Mouse (Mus musculus): ENCODE measurements around the gene Ipo13. TPM values are rescaled to one million over a fixed set of nuclear protein-coding genes. Genes with fewer than 3 reads are reported as not detected.

Gene Ipo13
- polyA plus RNA-seq, 2 experiments from 2014 or later, result 13.7 to 15.6 TPM

DNA sequence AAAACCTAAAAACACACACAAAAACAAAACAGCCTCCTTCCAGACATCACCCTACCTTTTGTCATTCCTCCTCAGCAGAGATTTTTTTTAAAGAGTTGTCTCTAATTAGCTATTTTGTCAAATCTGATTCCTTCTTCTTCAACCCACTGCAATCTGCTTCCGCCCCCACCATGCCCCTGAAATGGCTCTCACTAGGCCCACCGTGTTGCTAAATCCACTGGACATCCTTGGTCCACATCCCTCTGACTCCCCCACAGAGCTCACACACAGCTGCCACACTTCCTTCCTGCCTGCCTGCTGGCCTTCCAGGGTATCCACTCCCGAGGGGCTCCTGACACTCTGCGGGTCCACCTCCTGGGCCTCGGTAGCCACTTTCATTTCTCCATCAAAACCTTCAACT lies 36.1 kb downstream of the Ipo13 start:
- no peak for ATAC-seq

DNA sequence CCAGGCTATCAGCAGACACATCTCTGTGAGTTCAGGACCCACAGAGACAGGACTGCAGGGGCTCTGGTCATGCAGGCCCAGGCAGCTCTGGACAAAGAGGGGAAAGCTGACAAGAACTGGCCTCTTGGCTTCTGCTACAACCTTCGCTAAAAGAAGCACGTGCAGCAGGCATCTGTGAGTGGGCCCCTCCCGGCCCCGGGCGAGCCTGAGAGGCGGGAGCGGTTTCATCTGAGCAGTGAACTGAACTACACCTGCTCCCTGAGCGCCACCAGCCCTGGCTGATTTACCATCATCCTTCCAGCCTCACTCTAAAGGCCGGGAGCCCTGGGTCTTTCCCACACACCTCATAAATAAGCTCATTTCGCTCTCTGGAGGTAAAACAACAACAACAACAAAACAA lies 36.5 kb downstream of the Ipo13 start:
- ATAC-seq, result no peak

DNA sequence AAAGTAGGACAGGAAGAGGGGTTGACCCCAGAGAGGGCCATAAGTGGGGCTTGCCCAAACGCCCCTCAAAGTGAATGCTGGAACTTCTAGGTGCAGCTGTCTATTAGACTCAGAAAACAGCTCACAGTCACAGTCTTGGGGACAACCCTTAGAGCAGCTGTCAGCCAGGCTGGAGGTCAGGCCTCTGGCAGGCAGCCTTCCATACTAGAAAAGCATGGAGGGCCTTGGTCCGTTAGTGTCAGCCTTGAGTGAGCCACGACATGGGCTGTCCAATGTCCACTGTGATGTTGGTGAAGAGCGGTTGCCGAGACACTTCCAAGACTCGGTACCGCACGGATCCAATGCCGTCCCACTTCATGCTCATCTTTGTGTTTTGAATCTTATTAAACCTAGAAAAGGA lies 41.2 kb downstream of the Ipo13 start:
- ATAC-seq, result no peak

DNA sequence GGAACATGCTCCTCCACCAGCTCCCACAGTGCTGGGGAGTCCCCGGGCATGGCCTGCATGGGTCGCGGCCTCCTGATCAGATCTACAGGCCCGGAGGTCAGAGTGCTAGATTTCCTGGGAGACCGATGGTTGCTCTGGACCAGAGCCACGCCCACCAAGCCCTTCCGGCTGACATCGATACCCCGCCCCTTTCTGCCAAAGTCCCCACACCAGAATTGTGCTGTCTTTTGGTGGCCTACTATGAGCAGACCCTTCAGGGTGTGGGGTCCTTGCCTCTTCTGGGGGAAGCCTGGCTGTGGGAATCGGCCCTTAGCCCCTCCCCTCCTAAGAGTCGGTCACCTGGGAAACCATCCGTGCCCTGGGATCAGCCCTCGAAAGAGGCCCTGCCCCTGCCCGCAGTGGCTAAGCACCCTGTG lies 42.3 kb downstream of the Ipo13 start, which contains the start of gene Ccdc24:
TSS of gene Ccdc24 (minus strand) at position 87 of the 416 bp plus-strand sequence.
- ATAC-seq, result no peak

DNA sequence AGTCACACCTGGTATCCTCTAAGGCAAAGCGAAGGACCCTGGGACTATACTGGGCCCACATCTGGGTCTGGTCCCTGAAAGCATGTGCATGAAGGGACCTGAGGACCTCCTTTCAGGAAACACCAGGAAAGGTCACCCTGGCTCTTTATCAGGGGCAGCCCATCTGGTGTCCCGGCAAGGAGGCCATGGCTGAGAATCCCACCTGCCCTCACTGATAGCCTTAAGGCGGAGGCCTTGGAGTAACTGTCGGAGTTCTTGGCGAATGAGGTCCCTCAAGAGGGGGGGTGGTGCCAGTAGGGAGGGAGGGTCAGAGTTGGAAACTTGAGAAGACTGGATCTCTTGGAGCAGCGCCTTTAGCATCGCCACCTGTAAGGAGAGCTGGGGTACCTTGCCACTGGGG lies 43.0 kb downstream of the Ipo13 start:
- ATAC-seq, result no peak

DNA sequence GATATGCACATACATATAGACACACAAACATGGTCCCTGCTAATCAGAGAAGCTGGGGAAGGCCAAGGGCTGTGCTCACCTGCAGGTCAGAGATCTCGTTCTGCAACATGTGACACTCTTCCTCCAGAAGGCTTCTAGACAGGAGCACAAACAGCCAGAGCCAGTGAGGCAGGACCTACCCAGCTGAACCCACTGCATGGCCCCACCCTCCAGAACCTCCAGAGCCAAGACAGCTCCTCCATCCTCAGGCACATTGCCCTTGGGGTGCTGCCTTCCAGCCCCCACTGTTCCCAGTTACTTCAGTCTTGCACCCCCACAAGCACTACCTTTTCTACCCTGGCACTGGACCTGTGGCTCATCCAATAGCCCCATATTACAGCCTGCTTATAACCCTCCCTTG lies 44.4 kb downstream of the Ipo13 start:
- ATAC-seq, result no peak

DNA sequence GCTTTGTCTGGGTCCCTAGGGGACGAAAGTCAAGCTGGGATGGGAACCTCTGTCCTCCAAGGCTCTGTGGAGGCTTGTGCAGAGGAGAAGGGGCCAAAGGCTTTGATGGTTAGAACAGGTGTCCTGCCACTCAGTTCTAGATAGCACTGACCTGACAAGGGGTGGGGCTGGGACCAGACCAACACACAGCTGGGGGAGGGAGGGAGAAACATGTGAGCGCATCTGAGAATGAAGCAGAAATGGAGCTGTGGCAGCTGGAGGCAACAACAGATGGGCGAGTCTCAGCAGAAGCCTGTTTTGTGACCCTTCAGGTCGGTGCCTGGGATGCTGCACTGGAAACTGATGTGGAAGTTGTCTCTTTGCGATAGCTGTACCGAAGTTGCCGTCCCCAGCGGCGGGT lies 45.5 kb downstream of the Ipo13 start:
- ATAC-seq, result no peak

DNA sequence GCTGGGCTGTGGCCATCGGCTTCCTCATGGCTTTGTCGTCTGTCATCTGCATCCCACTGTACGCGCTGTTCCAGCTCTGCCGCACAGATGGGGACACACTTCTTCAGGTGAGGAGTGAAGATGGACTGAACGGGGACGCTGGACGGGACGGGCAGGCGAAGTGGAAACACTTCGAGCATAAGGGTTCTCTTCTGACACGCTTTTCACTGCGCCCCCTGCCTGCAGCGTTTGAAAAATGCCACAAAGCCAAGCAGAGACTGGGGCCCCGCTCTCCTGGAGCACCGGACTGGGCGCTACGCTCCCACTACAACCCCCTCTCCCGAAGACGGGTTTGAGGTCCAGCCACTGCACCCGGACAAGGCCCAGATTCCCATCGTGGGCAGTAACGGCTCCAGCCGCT lies 47.0 kb downstream of the Ipo13 start:
- no peak for ATAC-seq

DNA sequence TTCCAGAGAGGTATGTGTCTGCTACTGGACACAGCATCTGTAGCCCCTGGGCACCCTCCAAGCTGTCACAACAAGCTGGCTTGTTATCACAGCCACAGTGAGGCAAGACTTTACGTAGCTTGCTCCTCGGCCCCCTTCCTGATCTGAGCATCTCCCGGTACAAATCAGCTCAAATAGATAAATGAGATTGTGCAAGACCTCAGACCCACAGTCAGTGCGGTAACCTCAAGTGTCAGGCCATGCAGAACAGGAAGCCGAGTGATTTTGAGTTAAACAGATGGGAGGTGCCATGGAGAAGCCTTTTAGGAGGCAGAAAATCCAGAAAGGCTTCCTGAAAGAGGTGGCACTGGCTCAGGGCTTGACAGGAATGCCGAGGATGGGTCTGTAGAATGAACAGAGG lies 47.8 kb downstream of the Ipo13 start:
- no peak for ATAC-seq

DNA sequence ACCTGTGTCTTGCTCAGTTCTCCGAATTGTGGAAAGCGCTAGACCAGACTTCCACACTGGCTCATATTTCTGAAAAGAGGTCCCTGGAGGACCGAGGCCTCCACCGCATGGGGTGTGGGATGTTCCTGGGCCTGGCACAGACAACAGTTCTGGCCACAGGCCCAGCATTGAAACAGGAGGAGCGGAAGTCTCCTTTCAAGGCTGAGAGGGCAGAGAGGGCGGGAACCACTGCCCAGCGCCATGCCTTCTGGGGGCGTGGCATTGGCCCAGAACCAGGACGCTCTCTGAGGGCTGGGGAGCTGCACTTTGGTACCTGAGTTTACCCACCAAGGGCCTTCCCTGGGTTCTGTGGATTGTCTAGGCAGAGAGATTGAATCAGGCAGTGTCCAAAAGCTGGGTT lies 48.7 kb downstream of the Ipo13 start:
- no peak for ATAC-seq

DNA sequence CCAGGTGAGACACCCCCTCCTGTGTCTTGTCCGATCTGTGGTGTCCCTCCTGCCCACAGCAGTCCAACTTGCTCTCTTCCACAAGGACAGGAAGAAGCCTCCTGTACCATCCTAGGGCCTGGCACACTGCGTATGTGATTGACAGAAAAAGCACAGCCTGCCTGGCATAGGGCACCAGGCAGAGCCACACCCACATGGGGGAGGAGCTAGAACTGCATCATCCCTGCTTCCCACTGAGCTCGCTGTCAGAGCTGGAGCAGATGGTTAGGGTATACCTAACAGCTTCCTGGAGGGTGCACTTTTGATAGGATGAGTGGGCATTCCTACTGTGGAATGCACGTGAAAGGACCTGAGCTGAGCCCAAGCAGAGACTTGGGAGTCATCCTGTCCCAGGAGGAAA lies 52.0 kb downstream of the Ipo13 start:
- ATAC-seq, result no peak

DNA sequence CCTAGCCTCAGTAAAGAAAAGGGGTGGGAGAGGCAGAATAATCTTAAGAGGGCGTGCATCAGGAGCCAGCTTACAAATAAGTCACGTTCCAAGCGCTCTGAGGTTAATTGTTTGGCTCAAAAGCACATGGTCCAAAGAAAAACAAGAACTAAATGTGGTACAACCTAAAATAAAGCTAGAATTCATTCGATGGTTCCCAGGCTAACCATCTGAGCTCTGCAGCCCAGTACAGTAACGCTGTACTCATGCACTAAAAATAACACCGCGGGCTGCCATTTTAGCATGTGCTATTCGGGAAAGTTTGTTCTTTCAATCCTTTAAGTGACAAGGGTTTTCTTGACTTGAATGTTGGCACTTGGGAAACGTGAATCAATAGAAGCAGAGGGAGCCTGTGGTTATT lies 54.2 kb downstream of the Ipo13 start:
- ATAC-seq, result no peak

DNA sequence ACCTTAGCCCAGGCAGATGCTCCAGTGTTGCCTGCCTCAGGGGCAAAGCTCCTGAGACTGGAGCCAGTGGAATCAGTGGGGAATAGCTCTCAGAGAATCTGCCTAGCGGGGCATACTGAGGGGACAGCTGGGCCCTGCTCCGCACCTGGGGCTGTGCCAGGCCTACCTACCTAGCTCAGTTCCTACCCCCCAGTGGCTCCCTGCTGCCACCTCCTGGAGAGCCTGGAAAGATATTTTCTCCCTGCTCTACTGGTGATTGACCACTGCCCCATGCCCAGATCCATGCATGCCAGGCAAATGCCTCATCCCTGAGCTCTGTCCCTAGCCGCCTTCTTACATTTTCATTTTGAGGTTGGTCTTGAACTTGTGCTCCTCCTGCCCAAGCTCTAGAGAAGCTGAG lies 56.0 kb downstream of the Ipo13 start:
- no peak for ATAC-seq

DNA sequence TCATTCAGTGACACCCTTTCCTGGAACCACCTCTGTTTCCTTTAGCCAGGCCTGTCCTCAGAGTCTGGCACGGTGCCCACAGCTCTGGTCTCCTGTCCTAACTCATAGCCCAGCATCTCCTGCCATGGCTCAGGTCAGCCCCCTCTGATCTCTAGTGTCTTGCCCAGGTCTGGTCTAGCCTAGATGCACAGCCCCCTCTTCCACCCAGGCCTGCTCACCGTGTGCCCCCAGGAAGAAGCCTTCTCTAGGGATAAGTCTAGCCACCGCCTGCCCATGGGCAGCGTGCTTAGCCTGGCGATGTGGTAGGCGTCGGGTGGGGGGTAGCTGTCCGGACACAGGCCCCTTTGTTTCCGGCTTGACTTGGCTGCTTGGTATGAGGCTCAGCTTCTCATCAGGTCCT lies 59.7 kb downstream of the Ipo13 start:
- no peak for ATAC-seq

DNA sequence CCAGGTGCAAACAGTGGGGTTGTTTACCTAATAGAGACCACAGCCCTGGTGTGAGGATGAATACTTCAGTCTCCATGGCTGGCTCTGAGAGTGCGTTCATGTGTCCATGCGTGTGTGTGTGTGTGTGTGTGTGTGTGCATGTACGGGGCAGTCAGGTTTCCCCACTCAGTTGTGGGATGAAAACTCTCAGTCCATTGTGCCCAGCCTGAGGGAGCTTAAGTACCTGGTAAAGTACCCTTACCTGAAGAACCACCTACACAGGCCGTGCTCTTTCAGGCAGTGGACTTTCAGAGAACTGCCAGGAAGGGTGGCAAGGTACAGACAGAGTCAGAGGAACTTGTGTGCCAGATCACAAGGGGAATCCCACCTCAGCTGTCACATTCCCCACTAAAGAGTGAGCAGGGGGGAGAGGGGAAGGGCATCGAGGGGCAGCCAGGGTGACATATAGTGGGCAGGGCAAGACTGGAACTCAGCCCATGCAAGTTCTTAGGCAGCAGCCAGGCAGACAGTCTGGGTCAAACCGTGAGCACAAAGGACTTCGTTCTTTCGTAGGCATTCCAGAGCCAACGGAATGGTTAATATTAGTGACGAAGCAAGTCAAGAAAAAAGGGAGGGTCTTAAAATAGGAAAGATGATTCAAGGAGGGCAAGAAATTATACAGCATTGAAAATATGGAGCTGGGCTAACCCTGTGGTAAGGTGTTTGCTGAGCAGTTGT lies 62.5 kb downstream of the Ipo13 start:
- ATAC-seq, result no peak

DNA sequence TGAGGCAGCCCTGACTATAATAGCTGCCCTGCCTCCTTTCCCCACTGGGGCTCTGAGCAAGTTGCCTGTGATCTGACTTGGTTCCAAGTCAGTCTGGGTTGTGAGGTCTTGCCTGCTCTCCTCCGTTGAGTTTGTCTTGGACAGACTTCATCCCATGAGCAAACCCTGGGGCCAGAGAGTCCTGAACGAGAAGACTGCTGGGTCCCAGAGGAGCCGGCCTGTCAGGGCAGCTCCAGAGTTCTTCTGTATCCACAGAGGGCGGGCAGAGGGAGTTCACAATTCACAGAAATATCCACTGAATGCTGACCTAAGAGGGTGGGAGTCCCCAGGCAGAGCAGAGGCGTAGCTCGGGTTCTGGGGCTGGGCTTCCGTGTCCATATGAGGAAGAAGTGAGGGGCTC lies 63.9 kb downstream of the Ipo13 start:
- ATAC-seq, result no peak

DNA sequence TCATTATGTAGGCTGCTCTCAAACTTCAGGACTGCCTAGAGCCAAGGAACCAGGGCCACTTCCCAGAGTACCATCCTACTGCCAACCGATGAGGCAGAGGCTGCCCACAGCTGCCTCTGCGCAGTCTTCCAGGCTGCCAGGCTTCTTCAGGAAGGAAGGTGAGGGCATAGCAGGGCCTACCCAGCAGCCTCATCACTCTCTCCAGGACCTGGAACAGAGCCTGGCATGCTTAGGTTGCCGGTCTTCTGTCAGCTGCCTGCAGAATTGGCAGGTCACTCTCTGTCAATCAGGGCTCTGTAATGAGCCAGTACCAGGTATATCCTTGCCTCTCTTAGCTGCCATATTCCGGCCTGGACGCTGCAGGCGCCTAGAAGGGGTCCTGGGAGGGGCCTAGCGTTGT lies 64.6 kb downstream of the Ipo13 start:
- ATAC-seq, result no peak

DNA sequence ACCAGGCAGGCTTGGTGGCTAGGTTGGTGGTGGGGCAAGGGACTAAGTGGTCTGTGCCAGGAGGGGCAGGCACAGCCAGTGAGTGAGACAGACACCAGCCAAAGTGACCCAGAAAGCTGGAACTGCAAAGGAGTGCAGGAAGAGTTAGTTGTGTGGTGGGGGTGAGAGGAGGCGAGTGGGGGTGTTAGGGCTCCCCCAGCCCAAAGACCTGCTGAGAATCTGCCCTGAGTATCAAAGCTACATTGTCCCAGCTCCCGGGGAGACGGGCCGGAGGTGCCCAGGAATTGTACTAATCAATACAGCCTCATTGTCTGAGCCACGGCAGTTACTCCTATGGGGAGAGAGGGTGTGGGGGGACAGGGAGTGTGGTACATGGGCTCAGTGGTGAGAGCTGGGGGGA lies 65.3 kb downstream of the Ipo13 start:
- ATAC-seq, result no peak

DNA sequence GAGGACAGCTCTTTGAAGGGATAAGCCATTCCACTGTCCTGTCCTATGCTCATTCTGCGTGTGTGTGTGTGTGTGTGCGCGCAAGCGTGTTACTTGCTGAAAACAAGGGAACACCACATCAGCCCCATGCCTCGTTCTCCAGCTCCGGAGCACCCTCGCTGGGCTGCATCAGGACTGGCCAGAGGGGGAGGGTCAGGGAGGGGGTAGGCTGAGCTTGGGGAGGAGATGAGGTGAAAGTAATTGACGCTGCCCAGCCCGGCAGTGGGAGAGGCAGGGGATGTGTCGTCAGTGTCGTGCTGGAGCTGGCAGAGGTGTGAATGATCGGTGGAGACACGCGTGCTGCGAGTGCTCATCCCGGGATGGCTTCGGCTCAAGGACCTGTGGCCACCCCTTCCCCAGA lies 65.7 kb downstream of the Ipo13 start:
- ATAC-seq, result no peak

DNA sequence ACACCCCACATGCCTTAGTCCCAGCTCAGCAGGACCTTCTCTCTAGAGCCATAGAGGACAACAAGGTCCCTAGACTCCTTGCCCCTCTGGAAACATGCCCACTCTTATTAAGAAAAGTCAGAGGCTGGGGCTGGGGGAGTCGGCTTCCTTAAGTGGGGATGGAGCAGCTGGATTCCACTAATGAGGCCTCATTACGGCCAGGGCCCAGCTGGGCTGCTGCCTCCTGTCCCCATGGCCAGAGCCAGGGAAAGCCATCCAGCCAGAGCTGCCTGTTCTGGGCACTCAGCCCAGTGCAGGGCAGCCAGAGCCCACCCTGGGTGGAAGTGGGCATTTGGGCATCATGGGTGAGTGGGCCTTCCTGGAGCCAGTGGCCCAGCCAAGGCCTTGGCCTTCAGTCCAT lies 67.8 kb downstream of the Ipo13 start:
- no peak for ATAC-seq

DNA sequence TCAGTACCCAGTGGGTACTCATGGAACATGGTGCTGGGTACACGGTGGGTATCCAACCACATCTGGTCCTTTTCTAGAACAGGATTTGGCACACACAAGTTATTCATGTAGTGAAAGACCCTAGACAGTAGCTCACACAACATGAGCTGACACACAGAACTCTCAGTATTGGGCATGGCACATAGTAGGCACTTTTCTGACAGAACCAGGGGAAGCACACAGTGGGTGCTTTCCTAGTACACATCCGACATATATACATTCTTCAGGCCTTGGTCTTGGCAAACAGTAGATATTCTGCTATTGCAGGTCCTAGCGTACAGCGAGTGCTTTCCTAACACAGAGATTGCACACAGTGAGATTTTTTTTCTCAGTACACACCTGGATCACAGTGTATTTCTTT lies 68.5 kb downstream of the Ipo13 start:
- ATAC-seq, result no peak

DNA sequence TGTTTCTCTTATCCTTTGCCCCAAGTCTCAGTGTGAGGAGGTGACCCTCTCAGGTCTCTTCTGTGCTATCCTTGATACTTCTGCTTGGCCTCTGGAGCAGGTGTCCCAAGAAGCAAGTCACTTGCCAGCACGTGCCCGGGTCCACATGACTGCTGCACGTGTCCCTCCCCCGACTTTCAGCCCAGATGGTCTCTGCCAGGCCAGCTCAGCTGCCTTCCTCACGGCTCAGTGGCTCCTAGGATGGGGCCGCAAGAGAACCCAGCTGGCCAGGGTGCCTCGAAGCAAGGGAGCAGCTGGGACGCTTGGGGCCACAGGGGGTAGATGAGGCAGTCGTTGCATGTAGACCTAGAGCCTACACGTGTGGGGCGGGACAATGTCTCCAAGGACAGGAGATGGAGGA lies 69.5 kb downstream of the Ipo13 start:
- ATAC-seq, result no peak
